Mouse (Mus musculus) left cerebral cortex, adult 8-10 months (tissue): ENCODE data around the gene Fat2. TPM values are rescaled to one million over a fixed set of nuclear protein-coding genes. Genes with fewer than 3 reads are reported as not detected.

Experiments used
- total RNA-seq, 4 experiments: library from RNA; stranded (reverse); gene quantifications; 2 replicates each; pipeline ENCODE4 v1.2.4; 2022

The Fat2 gene
- total RNA-seq, 4 experiments from 2014 or later, result 0.16 to 0.32 (median 0.19) TPM

Other genes starting within 250 kb of the Fat2 start
- gene Gm2a, start 238.4 kb downstream of the Fat2 start, total RNA-seq, result 10 to 100 TPM; 30.5 to 41.8 (median 34.5) TPM
- gene Slc36a3, start 184.9 kb downstream of the Fat2 start, total RNA-seq, result not detected
- under 1 TPM in 3 of 4 experiments, not detected in 1; 0.19 to 0.39 (median 0.27) TPM for gene Slc36a2, start 151.5 kb downstream of the Fat2 start, total RNA-seq
- 10 to 100 TPM; 60.6 to 68.7 (median 64.5) TPM for gene Slc36a1, start 132.2 kb downstream of the Fat2 start, total RNA-seq
- gene Sparc, start 86.6 kb upstream of the Fat2 start, total RNA-seq, result 100 to 1,000 TPM; 217 to 328 (median 260) TPM
- gene Atox1, start 124.7 kb upstream of the Fat2 start, total RNA-seq, result 100 to 1,000 TPM in 3 of 4 experiments, 10 to 100 TPM in 1; 98.2 to 107 (median 104) TPM
- gene G3bp1, start 133.1 kb upstream of the Fat2 start, total RNA-seq, result 10 to 100 TPM; 31.9 to 33.7 (median 32.1) TPM